Mouse (Mus musculus): ENCODE results near the gene Nrxn1.

GRCm38 (mm10) chr17:90453280-90453679, 639.6 kb downstream of the Nrxn1 start:
- TF ChIP-seq POLR2A (IDR thresholded peaks at IDR 0.05; ENCODE audit: insufficient read depth, low read depth, low read length) (no peak), CTCF (IDR thresholded peaks at IDR 0.05) (no peak)
